Comparison of ENCODE assay signal across 9 mouse cellular contexts in the genomic region with DNA sequence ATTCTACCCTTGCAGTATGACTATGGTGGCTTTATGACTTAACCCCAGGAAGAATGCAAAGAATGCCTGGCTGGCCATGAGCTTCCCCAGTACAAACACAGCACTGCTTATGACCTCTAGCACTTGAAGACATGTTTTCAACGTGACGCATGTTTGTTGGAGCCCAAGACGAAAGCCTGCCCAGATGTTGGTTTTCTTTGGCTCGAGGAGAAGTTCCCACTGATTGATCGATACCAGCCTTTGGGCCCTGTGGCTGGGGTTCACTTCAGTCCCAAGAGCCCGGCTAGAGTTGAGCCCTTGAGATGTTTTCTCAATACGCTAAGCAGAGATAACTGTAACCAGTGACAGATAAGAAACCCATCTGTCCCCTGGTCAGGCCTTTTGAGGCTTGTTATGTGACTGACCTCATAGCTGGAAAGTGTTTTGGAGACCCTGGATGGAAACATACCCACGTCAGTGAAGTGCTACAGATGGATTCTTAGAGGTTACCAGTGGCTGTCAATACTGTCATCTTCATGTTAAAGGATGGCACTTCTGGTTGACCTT.
DNase-seq lines count a peak whose midpoint lies in the region; ATAC-seq and TF ChIP-seq lines count a peak whose summit lies in the region.
"Had no signal": no experiment of that assay in that cellular context is flagged by ENCODE, and none has a peak within 500 bp of the region (broad histone marks: within the 10 kb centered on the region; RNA-seq: fewer than 3 reads in every experiment).

No protein-coding gene starts in this region.

- H3K27ac ChIP-seq in kidney, embryonic 15.5 days: no peak overlapping the region
- H3K27ac ChIP-seq in kidney, postnatal 0 days: 0 out of 2 replicates have a peak overlapping the region, but pooled peaks have one; percentile 4

- no peak overlapping the region for H3K4me3 ChIP-seq in kidney, embryonic 15.5 days (replicated peaks)
- H3K4me3 ChIP-seq in kidney, postnatal 0 days (replicated peaks; ENCODE audit: low read depth, low read length): no peak overlapping the region

- TF ChIP-seq CTCF in kidney, postnatal 0 days (IDR thresholded peaks at IDR 0.05; ENCODE audit: low read depth): no peak

- no peaks in the 10 kb centered on the region for H3K4me1 ChIP-seq in kidney, embryonic 15.5 days
- peaks cover 5% of the 10 kb centered on the region; the same call in 1 of the 2 replicates for H3K4me1 ChIP-seq in kidney, postnatal 0 days (replicated peaks; ENCODE audit: insufficient read depth, low read length)

- ATAC-seq in kidney, embryonic 15.5 days (replicated peaks; ENCODE audit: low FRiP score): no peak
- no peak for ATAC-seq in kidney, postnatal 0 days (replicated peaks; ENCODE audit: low FRiP score, low read depth)

- DNase-seq in kidney, adult 11 months: peak; percentile 43
- peak; percentile 70 to 76 for DNase-seq in heart, adult 9 months (ENCODE audit: low spot score in 2 of 2)
- peak; percentile 76 for DNase-seq in kidney, postnatal 0 days (ENCODE audit: low spot score)
- DNase-seq in lung, postnatal 4 days: peak; percentile 36 to 64
- DNase-seq in thymus, postnatal 14 days: no peak
- DNase-seq in T-cell, adult 2 months (ENCODE audit: low spot score): no peak
- DNase-seq in left cerebral cortex, adult 11 months (ENCODE audit: low spot score): no peak
- DNase-seq: cerebellum, adult 11-12 months had no signal

- H3K36me3 ChIP-seq in kidney, embryonic 15.5 days: no peaks in the 10 kb centered on the region
- H3K36me3 ChIP-seq in kidney, postnatal 0 days (ENCODE audit: insufficient read depth, low read length): no peaks in the 10 kb centered on the region

- H3K4me2 ChIP-seq in kidney, embryonic 15.5 days: no peak overlapping the region
- no peak overlapping the region for H3K4me2 ChIP-seq in kidney, postnatal 0 days (ENCODE audit: low read length)

- no peaks in the 10 kb centered on the region for H3K9me3 ChIP-seq in kidney, embryonic 15.5 days (replicated peaks)
- H3K9me3 ChIP-seq in kidney, postnatal 0 days (replicated peaks; ENCODE audit: low read length): no peaks in the 10 kb centered on the region

- WGBS in kidney, embryonic 15.5 days: 61% methylated on average over 8 of the region's 8 CpGs
- 67% methylated on average over 8 of the region's 8 CpGs for WGBS in kidney, postnatal 0 days

- H3K27me3 ChIP-seq in kidney, embryonic 15.5 days: no peaks in the 10 kb centered on the region
- no peaks in the 10 kb centered on the region for H3K27me3 ChIP-seq in kidney, postnatal 0 days (ENCODE audit: insufficient read depth, low read length)

- H3K9ac ChIP-seq in kidney, embryonic 15.5 days: no peak overlapping the region
- no peak overlapping the region for H3K9ac ChIP-seq in kidney, postnatal 0 days (ENCODE audit: low read depth, low read length)

Comparison
In these comparisons a context has a peak if more than half of its experiments do, and no peak if none do; other contexts are left out.
1. DNase-seq: peak in kidney, adult 11 months (single experiment), heart, adult 9 months (2 of 2), kidney, postnatal 0 days (single experiment) and lung, postnatal 4 days (2 of 2); none in thymus, postnatal 14 days (single experiment), T-cell, adult 2 months (single experiment) and left cerebral cortex, adult 11 months (single experiment).